In the genomic region with DNA sequence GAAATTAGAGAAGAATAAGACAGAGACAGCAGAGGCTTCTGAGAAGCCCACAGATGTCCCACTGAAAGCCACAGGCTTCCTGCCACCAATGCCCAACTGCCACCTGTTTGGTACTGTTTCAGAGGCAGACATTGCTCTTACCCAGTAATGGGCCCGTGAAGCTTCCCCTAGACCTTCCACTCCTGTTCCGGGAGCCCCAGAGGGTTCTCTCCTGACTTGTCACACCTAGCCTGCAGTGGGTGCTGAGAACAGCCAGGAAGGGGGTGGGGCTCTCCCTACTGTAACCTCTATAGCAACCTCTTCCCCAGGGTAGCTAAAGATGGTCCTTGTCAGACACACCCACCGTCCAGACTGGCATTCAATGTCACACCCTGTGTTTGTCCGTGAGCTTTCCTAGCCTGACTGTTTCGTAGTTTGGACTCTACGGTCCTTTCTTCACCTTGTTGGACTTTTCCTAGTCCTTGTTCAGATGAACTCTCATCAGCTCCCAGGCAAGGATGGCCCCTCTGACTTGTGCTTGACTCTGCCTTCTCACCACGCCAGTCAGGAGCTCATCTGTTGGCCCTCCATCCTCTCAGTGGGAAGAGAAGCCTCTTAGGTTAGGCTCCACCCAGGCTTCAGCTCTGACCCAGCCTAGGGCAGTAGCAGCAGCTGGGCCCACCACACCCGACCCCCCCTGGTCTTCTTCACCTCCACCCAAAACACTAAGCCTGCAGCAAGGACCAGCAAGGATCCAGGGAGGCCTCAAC, we compare ENCODE assay signal across 8 mouse cellular contexts. TPM values are rescaled to one million over a fixed set of nuclear protein-coding genes. Genes with fewer than 3 reads are reported as not detected.
DNase-seq lines count a peak whose midpoint lies in the region; ATAC-seq lines count a peak whose summit lies in the region.

No protein-coding gene starts in this region.

- H3K27me3 ChIP-seq in forebrain, embryonic 11.5 days (ENCODE audit: control insufficient read depth, insufficient read depth, low read length) = peaks cover 4% of the 10 kb centered on the region; the same call in 1 of the 2 replicates
- no peaks in the 10 kb centered on the region for H3K27me3 ChIP-seq in limb, embryonic 15.5 days
- H3K27me3 ChIP-seq in stomach, embryonic 16.5 days (ENCODE audit: control insufficient read depth, insufficient read depth, low read length) = no peaks in the 10 kb centered on the region

- no peak overlapping the region for H3K27ac ChIP-seq in forebrain, embryonic 11.5 days (ENCODE audit: low read depth, low read length)
- no peak overlapping the region for H3K27ac ChIP-seq in limb, embryonic 15.5 days
- H3K27ac ChIP-seq in stomach, embryonic 16.5 days (ENCODE audit: low read length) = peak overlapping the region; percentile 92

- no peaks in the 10 kb centered on the region for H3K9me3 ChIP-seq in forebrain, embryonic 11.5 days (ENCODE audit: control insufficient read depth, low read length)
- no peaks in the 10 kb centered on the region for H3K9me3 ChIP-seq in limb, embryonic 15.5 days
- no peaks in the 10 kb centered on the region for H3K9me3 ChIP-seq in stomach, embryonic 16.5 days (replicated peaks; ENCODE audit: control insufficient read depth, low read length)

- 0 out of 2 replicates have a peak overlapping the region, but pooled peaks have one; percentile 8 for H3K4me2 ChIP-seq in forebrain, embryonic 11.5 days (ENCODE audit: low read depth, low read length, severe bottlenecking)
- H3K4me2 ChIP-seq in limb, embryonic 15.5 days = 0 out of 2 replicates have a peak overlapping the region, but pooled peaks have one; percentile 79
- H3K4me2 ChIP-seq in stomach, embryonic 16.5 days (ENCODE audit: low read depth, low read length) = peak overlapping the region; percentile 87

- DNase-seq in kidney, postnatal 10 days = peak; percentile 5
- no peak for DNase-seq in kidney, postnatal 14 days
- DNase-seq in forebrain, embryonic 11.5 days (ENCODE audit: low spot score) = no peak
- DNase-seq in ovary, postnatal 14 days (ENCODE audit: low spot score) = no peak
- DNase-seq in cerebellum, adult 9-11 months = no peak
- no peak for DNase-seq in right cerebral cortex, postnatal 36 days (ENCODE audit: low spot score in 2 of 2)

- peaks cover 2% of the 10 kb centered on the region; the same call in 1 of the 2 replicates for H3K4me1 ChIP-seq in forebrain, embryonic 11.5 days (replicated peaks; ENCODE audit: control insufficient read depth, insufficient read depth, low read length)
- peaks cover 25% of the 10 kb centered on the region for H3K4me1 ChIP-seq in limb, embryonic 15.5 days
- peaks cover 27% of the 10 kb centered on the region for H3K4me1 ChIP-seq in stomach, embryonic 16.5 days (ENCODE audit: control insufficient read depth, insufficient read depth, low read length)

- H3K36me3 ChIP-seq in forebrain, embryonic 11.5 days (ENCODE audit: control insufficient read depth, insufficient read depth, low read length) = no peaks in the 10 kb centered on the region
- no peaks in the 10 kb centered on the region for H3K36me3 ChIP-seq in limb, embryonic 15.5 days
- no peaks in the 10 kb centered on the region for H3K36me3 ChIP-seq in stomach, embryonic 16.5 days (ENCODE audit: control insufficient read depth, insufficient read depth, low read length)

- 77% methylated on average over 8 of the region's 8 CpGs for WGBS in forebrain, embryonic 11.5 days
- 67% methylated on average over 8 of the region's 8 CpGs for WGBS in limb, embryonic 15.5 days
- 61% methylated on average over 8 of the region's 8 CpGs for WGBS in stomach, embryonic 16.5 days

- H3K4me3 ChIP-seq in forebrain, embryonic 11.5 days (ENCODE audit: low read depth, low read length) = 0 out of 2 replicates have a peak overlapping the region, but pooled peaks have one; percentile 4
- H3K4me3 ChIP-seq in limb, embryonic 15.5 days = no peak overlapping the region
- peak overlapping the region; percentile 76 for H3K4me3 ChIP-seq in stomach, embryonic 16.5 days (replicated peaks; ENCODE audit: low read length)

- ATAC-seq in forebrain, embryonic 11.5 days (replicated peaks; ENCODE audit: low FRiP score) = no peak
- no peak for ATAC-seq in limb, embryonic 15.5 days (ENCODE audit: insufficient number of reproducible peaks, low FRiP score, low TSS enrichment, low read depth)
- no peak for ATAC-seq in stomach, embryonic 16.5 days (ENCODE audit: insufficient read depth, low FRiP score)

- no peak overlapping the region for H3K9ac ChIP-seq in forebrain, embryonic 11.5 days (ENCODE audit: low read length)
- H3K9ac ChIP-seq in limb, embryonic 15.5 days = no peak overlapping the region
- H3K9ac ChIP-seq in stomach, embryonic 16.5 days (ENCODE audit: low read length) = peak overlapping the region; percentile 83

RNA-seq across cellular contexts. Expression of a gene that starts 1.6 kb away (rescaled TPM):
- polyA plus RNA-seq in forebrain, embryonic 11.5 days (2014; fragmentation: Nextera tagmentation; extraction: Ambion mirVana) = 5.8 and 6.1 TPM in 2 replicates
- polyA plus RNA-seq in limb, embryonic 15.5 days (2015; fragmentation: Nextera tagmentation; extraction: Ambion mirVana) = 10.1 and 11.5 TPM in 2 replicates
- polyA plus RNA-seq in stomach, embryonic 16.5 days (2015; fragmentation: Nextera tagmentation; extraction: Ambion mirVana) = 24.5 and 34.3 TPM in 2 replicates

RNA-seq across cellular contexts. Expression of a gene that starts 22.8 kb away (rescaled TPM):
- polyA plus RNA-seq in forebrain, embryonic 11.5 days (2014; fragmentation: Nextera tagmentation; extraction: Ambion mirVana) = not detected in 2 replicates
- polyA plus RNA-seq in limb, embryonic 15.5 days (2015; fragmentation: Nextera tagmentation; extraction: Ambion mirVana) = 0.16 TPM in 1 of 2 replicates, not detected in the other
- not detected in 2 replicates for polyA plus RNA-seq in stomach, embryonic 16.5 days (2015; fragmentation: Nextera tagmentation; extraction: Ambion mirVana)

RNA-seq across cellular contexts. Expression of a gene that starts 31.2 kb away (rescaled TPM):
- 0.32 TPM in 1 of 2 replicates, not detected in the other for polyA plus RNA-seq in forebrain, embryonic 11.5 days (2014; fragmentation: Nextera tagmentation; extraction: Ambion mirVana)
- 0.18 and 0.45 TPM in 2 replicates for polyA plus RNA-seq in limb, embryonic 15.5 days (2015; fragmentation: Nextera tagmentation; extraction: Ambion mirVana)
- polyA plus RNA-seq in stomach, embryonic 16.5 days (2015; fragmentation: Nextera tagmentation; extraction: Ambion mirVana) = 2.1 and 2.5 TPM in 2 replicates

RNA-seq across cellular contexts. Expression of a gene that starts 57.2 kb away (rescaled TPM):
- 18.1 and 19.1 TPM in 2 replicates for polyA plus RNA-seq in forebrain, embryonic 11.5 days (2014; fragmentation: Nextera tagmentation; extraction: Ambion mirVana)
- polyA plus RNA-seq in limb, embryonic 15.5 days (2015; fragmentation: Nextera tagmentation; extraction: Ambion mirVana) = 8.0 and 8.1 TPM in 2 replicates
- 10.9 and 11.4 TPM in 2 replicates for polyA plus RNA-seq in stomach, embryonic 16.5 days (2015; fragmentation: Nextera tagmentation; extraction: Ambion mirVana)

Comparison
In these comparisons a context has a peak if more than half of its experiments do, and no peak if none do; other contexts are left out.
1. H3K4me2 ChIP-seq: peak in every context shown above with its lines; median percentile 87 in stomach, embryonic 16.5 days; 79 in limb, embryonic 15.5 days; 8 in forebrain, embryonic 11.5 days.